Mouse (Mus musculus) intestine, embryonic 15.5 days (tissue): ENCODE measurements around the gene Rexo2. TPM values are rescaled to one million over a fixed set of nuclear protein-coding genes. Genes with fewer than 3 reads are reported as not detected.

Experiments
- ATAC-seq: fragments of 200-750 bp; cut with Nextera tagmentation; 2 replicates; pipeline ENCODE4 v1.8.0; 2017; ENCODE audit warnings: moderate TSS enrichment, moderate library complexity
- H3K27ac ChIP-seq: fragments of 300-500 bp; sonication (generic); 2 replicates; pipeline ENCODE4 v1.5.1; 2015; ENCODE audit warnings: mild to moderate bottlenecking, inconsistent platforms
- H3K27me3 ChIP-seq: fragments of 300-500 bp; sonication (generic); replicated peaks from 2 replicates; pipeline ENCODE4 v1.6.1; 2015; ENCODE audit warnings: inconsistent platforms
- H3K36me3 ChIP-seq: fragments of 300-500 bp; sonication (generic); 2 replicates; pipeline ENCODE4 v1.6.1; 2015; ENCODE audit warnings: inconsistent platforms
- H3K4me1 ChIP-seq: fragments of 300-500 bp; sonication (generic); replicated peaks from 2 replicates; pipeline ENCODE4 v1.6.1; 2015; ENCODE audit warnings: inconsistent platforms
- H3K4me2 ChIP-seq: fragments of 300-500 bp; sonication (generic); replicated peaks from 2 replicates; pipeline ENCODE4 v1.6.1; 2015; ENCODE audit warnings: mild to moderate bottlenecking, inconsistent platforms
- H3K4me3 ChIP-seq: fragments of 300-500 bp; sonication (generic); replicated peaks from 2 replicates; pipeline ENCODE4 v1.5.1; 2015; ENCODE audit warnings: inconsistent platforms
- H3K9ac ChIP-seq: fragments of 300-500 bp; sonication (generic); 2 replicates; pipeline ENCODE4 v1.6.1; 2015; ENCODE audit warnings: inconsistent platforms
- H3K9me3 ChIP-seq: fragments of 300-500 bp; sonication (generic); 2 replicates; pipeline ENCODE4 v1.6.1; 2016; ENCODE audit warnings: inconsistent platforms
- WGBS: fragments of 180-500 bp; shearing (Covaris S2); methylation state at CpG from one replicate; pipeline ENCODE4 v1.1.7; 2015; 5-methylcytosine and 5-hydroxymethylcytosine counted together
- polyA plus RNA-seq: library from polyadenylated mRNA; unstranded; fragments of >200 nt; fragmentation: Nextera tagmentation; extraction: Ambion mirVana; gene quantifications from 2 replicates; pipeline ENCODE4 v1.2.1, GENCODE M21; 2015

Gene Rexo2
- polyA plus RNA-seq, 1 experiment from 2014 or later: 109 TPM

DNA sequence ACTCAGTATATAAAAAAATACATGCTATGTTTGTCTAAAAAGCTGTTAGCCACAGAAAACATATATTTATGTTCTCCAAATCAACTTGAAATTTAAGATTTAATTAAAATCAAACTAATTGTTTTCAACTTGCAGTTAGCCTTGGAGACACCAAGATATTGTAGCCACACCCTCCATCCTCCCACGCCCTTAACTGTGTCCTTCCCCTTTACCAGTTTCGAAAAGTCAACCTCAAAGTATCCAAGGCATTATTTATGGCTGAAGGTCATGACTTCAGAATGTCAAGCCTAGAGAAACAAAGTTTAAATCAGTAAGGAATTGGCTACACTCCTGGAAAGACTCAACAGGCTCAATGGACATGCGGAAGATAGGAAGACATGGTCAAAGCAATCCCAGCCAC is 18.9 kb downstream of the Rexo2 start:
- Histone ChIP-seq H3K4me1 (no peaks in the 10 kb centered on the region), H3K27ac (no peak overlapping the region), H3K9me3 (no peaks in the 10 kb centered on the region), H3K4me3 (no peak overlapping the region), H3K4me2 (no peak overlapping the region), H3K27me3 (no peaks in the 10 kb centered on the region), H3K36me3 (no peaks in the 10 kb centered on the region), H3K9ac (no peak overlapping the region)
- no peak for ATAC-seq
- WGBS: 66% methylated on average over 3 of the region's 3 CpGs

DNA sequence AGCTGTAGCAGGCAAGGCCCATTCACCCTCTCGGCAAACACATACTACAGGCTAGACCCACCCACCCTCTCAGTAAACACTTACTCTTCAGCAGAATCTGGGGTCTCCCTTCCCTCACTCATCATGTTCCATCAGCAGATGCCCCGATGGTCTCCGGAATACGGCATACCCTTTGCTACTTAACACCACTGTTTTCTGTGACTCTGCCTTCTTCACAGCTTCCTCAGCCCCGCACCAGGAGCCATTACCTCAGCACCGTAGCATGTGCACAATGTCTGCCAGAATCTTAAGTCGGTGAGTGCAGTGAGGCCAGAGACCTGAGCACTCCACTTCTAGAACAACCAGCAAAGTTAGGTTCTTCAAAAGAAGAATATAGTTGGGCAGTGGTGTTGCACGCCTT is 19.7 kb downstream of the Rexo2 start:
- H3K4me3 ChIP-seq: no peak overlapping the region
- WGBS: 88% methylated on average over 8 of the region's 8 CpGs
- H3K27ac ChIP-seq: no peak overlapping the region
- no peak overlapping the region for H3K9ac ChIP-seq
- no peaks in the 10 kb centered on the region for H3K27me3 ChIP-seq
- no peak overlapping the region for H3K4me2 ChIP-seq
- no peaks in the 10 kb centered on the region for H3K9me3 ChIP-seq
- no peaks in the 10 kb centered on the region for H3K36me3 ChIP-seq
- H3K4me1 ChIP-seq: no peaks in the 10 kb centered on the region
- no peak for ATAC-seq

DNA sequence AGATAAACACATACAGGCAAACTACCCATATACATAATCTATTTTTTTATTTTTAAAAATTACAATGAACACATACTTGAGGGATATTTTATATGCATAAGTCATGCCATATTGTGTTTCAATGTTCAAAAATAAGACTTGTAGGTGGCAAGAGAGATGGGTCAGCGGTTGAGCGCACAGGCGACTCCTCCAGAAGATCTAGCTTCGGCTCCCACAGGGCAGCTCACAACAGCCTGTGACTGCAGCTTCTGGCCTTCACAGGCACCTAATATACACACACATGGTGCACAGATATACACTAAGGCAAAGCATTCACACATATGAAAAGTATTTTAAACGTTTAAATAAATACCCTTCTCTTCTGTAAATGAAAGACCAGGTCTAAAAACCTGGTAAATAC is 21.0 kb downstream of the Rexo2 start:
- Histone ChIP-seq H3K27me3 (no peaks in the 10 kb centered on the region), H3K4me1 (no peaks in the 10 kb centered on the region), H3K4me3 (no peak overlapping the region), H3K27ac (no peak overlapping the region), H3K36me3 (no peaks in the 10 kb centered on the region), H3K9ac (no peak overlapping the region), H3K9me3 (no peaks in the 10 kb centered on the region), H3K4me2 (no peak overlapping the region)
- ATAC-seq: no peak
- WGBS: 83% methylated on average over 5 of the region's 5 CpGs

- H3K27ac ChIP-seq: no peak overlapping the region
These were observed 21.5 kb downstream of the Rexo2 start for GRCm38 (mm10) chr9:48458879-48459278.

GRCm38 (mm10) chr9:48455961-48456360 is 24.5 kb downstream of the Rexo2 start:
- no peaks in the 10 kb centered on the region for H3K36me3 ChIP-seq
- H3K9me3 ChIP-seq: no peaks in the 10 kb centered on the region
- no peaks in the 10 kb centered on the region for H3K27me3 ChIP-seq
- H3K4me2 ChIP-seq: no peak overlapping the region
- H3K4me3 ChIP-seq: no peak overlapping the region
- no peaks in the 10 kb centered on the region for H3K4me1 ChIP-seq
- H3K27ac ChIP-seq: no peak overlapping the region
- WGBS: 85% methylated on average over 3 of the region's 3 CpGs
- H3K9ac ChIP-seq: no peak overlapping the region
- ATAC-seq: no peak

More at GRCm38 (mm10) chr9:48458879-48459278, 21.5 kb downstream of the Rexo2 start:
- no peak overlapping the region for H3K9ac ChIP-seq
- H3K4me1 ChIP-seq: no peaks in the 10 kb centered on the region
- H3K27me3 ChIP-seq: no peaks in the 10 kb centered on the region
- no peaks in the 10 kb centered on the region for H3K36me3 ChIP-seq
- H3K4me2 ChIP-seq: no peak overlapping the region
- no peaks in the 10 kb centered on the region for H3K9me3 ChIP-seq
- WGBS: 69% methylated on average over 3 of the region's 3 CpGs
- no peak for ATAC-seq
- no peak overlapping the region for H3K4me3 ChIP-seq

DNA sequence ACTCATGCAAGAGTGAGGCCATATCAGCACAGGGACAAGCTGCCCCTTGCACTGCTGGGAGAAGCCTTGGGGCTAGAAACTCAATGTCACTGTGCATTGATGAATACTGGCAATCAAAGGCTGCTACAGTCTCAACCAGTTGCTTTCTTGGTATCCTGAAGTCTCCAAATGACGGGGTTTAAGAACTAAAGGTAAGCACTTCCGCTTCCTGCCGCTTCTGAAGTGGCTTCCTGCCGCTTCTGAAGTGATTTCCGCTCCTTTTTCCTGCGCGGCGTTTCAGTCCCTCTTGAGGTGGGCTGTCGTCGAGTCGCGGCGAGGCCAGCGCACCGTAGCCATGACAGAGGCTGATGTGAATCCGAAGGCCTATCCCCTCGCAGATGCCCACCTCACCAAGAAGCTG is 30.4 kb downstream of the Rexo2 start:
- no peaks in the 10 kb centered on the region for H3K9me3 ChIP-seq
- WGBS: 89% methylated on average over 17 of the region's 17 CpGs
- H3K4me3 ChIP-seq: no peak overlapping the region
- no peak overlapping the region for H3K27ac ChIP-seq
- H3K4me2 ChIP-seq: no peak overlapping the region
- ATAC-seq: no peak
- no peaks in the 10 kb centered on the region for H3K36me3 ChIP-seq
- no peaks in the 10 kb centered on the region for H3K4me1 ChIP-seq
- no peaks in the 10 kb centered on the region for H3K27me3 ChIP-seq
- H3K9ac ChIP-seq: no peak overlapping the region

DNA sequence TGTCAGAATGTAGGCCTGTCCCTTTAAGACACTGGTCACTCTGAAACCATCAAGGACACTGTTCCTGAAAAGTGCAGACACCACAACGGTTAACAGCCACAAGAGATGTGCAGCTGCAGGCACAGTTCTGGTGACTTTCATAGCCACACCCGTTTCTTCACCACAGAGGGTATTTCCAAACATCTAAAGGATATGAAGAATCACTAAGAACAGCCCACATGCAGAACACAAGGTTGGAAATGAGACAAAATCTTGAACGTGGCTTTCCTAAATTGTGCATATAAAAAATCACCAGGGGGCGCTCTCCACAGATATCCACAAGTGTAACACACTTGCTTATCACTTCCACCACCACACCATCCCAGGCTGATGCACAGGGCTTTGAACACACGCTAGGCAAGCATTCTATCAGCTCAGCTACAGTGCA is 32.6 kb downstream of the Rexo2 start:
- 38% methylated on average over 5 of the region's 5 CpGs for WGBS
- Histone ChIP-seq H3K27ac (no peak overlapping the region), H3K36me3 (no peaks in the 10 kb centered on the region), H3K4me1 (no peaks in the 10 kb centered on the region), H3K9me3 (no peaks in the 10 kb centered on the region), H3K4me2 (no peak overlapping the region), H3K27me3 (no peaks in the 10 kb centered on the region), H3K9ac (no peak overlapping the region), H3K4me3 (no peak overlapping the region)
- ATAC-seq: no peak

GRCm38 (mm10) chr9:48444821-48445220 is 35.6 kb downstream of the Rexo2 start:
- H3K27me3 ChIP-seq: no peaks in the 10 kb centered on the region
- no peak overlapping the region for H3K9ac ChIP-seq
- H3K4me1 ChIP-seq: no peaks in the 10 kb centered on the region
- no peaks in the 10 kb centered on the region for H3K36me3 ChIP-seq
- no peak overlapping the region for H3K27ac ChIP-seq
- no peak overlapping the region for H3K4me3 ChIP-seq
- WGBS: 69% methylated on average over 2 of the region's 2 CpGs
- no peak overlapping the region for H3K4me2 ChIP-seq
- no peaks in the 10 kb centered on the region for H3K9me3 ChIP-seq
- ATAC-seq: no peak

- Histone ChIP-seq H3K9me3 (no peaks in the 10 kb centered on the region), H3K4me2 (no peak overlapping the region), H3K4me1 (no peaks in the 10 kb centered on the region), H3K4me3 (no peak overlapping the region), H3K27me3 (no peaks in the 10 kb centered on the region), H3K9ac (no peak overlapping the region), H3K36me3 (no peaks in the 10 kb centered on the region), H3K27ac (no peak overlapping the region)
- no peak for ATAC-seq
- 88% methylated on average over 1 of the region's 1 CpGs for WGBS
These were observed 36.5 kb downstream of the Rexo2 start for GRCm38 (mm10) chr9:48443873-48444272.

GRCm38 (mm10) chr9:48432449-48432848 is 48.0 kb downstream of the Rexo2 start:
- no peak for ATAC-seq
- H3K4me1 ChIP-seq: no peaks in the 10 kb centered on the region
- no peak overlapping the region for H3K9ac ChIP-seq
- 82% methylated on average over 8 of the region's 8 CpGs for WGBS
- H3K4me3 ChIP-seq: no peak overlapping the region
- H3K9me3 ChIP-seq: no peaks in the 10 kb centered on the region
- no peak overlapping the region for H3K27ac ChIP-seq
- H3K36me3 ChIP-seq: no peaks in the 10 kb centered on the region
- H3K4me2 ChIP-seq: no peak overlapping the region
- no peaks in the 10 kb centered on the region for H3K27me3 ChIP-seq

GRCm38 (mm10) chr9:48427176-48427575 is 53.2 kb downstream of the Rexo2 start:
- no peak overlapping the region for H3K4me2 ChIP-seq
- H3K36me3 ChIP-seq: no peaks in the 10 kb centered on the region
- no peaks in the 10 kb centered on the region for H3K4me1 ChIP-seq
- no peaks in the 10 kb centered on the region for H3K9me3 ChIP-seq
- H3K27me3 ChIP-seq: no peaks in the 10 kb centered on the region
- no peak overlapping the region for H3K4me3 ChIP-seq
- 84% methylated on average over 7 of the region's 7 CpGs for WGBS
- ATAC-seq: no peak
- no peak overlapping the region for H3K9ac ChIP-seq
- H3K27ac ChIP-seq: no peak overlapping the region

DNA sequence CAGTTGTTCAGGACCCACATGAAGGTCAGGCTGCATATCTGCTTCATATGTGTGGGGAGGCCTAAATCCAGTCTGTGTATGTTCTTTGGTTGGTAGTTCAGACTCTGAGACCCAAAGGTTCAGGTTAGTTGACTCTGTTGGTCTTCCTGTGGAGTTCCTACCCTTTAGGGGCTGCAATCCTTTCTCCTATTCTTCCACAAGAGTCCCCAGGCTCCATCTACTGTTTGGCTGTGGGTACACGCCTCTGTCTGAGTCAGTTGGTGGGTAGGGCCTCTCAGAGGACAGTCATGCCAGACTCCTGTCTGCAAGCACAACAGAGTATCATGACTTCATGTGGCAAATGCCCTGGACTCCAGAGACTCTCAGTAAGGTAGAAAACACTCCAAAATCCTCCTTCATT is 57.2 kb downstream of the Rexo2 start:
- WGBS: 13% methylated on average over 1 of the region's 1 CpGs

DNA sequence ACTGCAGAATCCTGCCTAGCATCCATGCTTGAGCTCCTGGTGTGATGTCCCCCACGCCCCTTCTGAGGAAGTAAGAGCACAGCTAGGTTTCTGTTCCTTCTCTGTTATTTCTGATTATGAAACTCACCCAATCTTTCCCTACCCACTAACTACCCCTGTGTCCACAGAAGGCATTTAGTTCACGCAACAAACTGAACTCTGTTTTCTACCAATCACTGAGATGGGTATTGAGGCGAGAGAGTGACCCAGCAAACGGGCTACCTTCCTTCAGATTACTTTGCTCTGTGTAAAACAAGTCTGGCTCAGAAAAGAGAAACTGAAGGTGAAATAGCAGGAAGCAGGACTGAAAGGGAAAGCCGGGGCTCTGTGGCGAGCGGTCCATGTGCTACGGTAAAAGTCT is 58.0 kb downstream of the Rexo2 start:
- ATAC-seq: no peak
- no peak overlapping the region for H3K27ac ChIP-seq
- H3K27me3 ChIP-seq: no peaks in the 10 kb centered on the region
- H3K4me3 ChIP-seq: no peak overlapping the region
- no peak overlapping the region for H3K4me2 ChIP-seq
- no peaks in the 10 kb centered on the region for H3K36me3 ChIP-seq
- WGBS: 81% methylated on average over 8 of the region's 8 CpGs
- no peaks in the 10 kb centered on the region for H3K9me3 ChIP-seq
- no peak overlapping the region for H3K9ac ChIP-seq
- no peaks in the 10 kb centered on the region for H3K4me1 ChIP-seq

More for the DNA sequence above, 57.2 kb downstream of the Rexo2 start:
- Histone ChIP-seq H3K9ac (no peak overlapping the region), H3K4me1 (no peaks in the 10 kb centered on the region), H3K36me3 (no peaks in the 10 kb centered on the region), H3K9me3 (no peaks in the 10 kb centered on the region), H3K27ac (no peak overlapping the region), H3K4me3 (no peak overlapping the region), H3K27me3 (no peaks in the 10 kb centered on the region), H3K4me2 (no peak overlapping the region)
- no peak for ATAC-seq

DNA sequence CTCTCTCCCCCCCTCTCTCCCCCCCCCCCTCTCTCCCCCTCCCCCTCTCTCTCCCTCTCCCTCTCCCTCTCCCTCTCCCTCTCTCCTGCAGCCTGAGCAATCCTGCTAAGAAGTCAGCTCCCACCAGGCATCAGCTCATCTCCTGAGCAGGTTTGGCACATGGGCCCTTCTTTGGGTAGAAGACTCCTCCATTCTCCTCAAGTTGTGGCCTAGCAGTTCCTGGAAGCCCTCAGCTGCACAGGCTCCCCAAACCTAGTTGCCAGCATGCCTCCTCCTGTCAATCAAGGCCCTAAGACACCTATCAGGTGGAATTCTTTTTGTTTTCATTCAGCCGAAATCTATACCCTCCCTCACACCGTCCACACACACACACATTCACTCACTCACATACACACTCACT is 58.9 kb downstream of the Rexo2 start:
- Histone ChIP-seq H3K27me3 (no peaks in the 10 kb centered on the region), H3K9me3 (no peaks in the 10 kb centered on the region), H3K36me3 (no peaks in the 10 kb centered on the region), H3K9ac (no peak overlapping the region), H3K4me2 (no peak overlapping the region), H3K4me3 (no peak overlapping the region), H3K4me1 (no peaks in the 10 kb centered on the region), H3K27ac (no peak overlapping the region)
- ATAC-seq: no peak
- WGBS: 71% methylated on average over 2 of the region's 2 CpGs
